Mouse (Mus musculus) heart, adult 2 months (tissue): ENCODE results near the gene Gm20388. TPM values are rescaled to one million over a fixed set of nuclear protein-coding genes. Genes with fewer than 3 reads are reported as not detected.
A peak's percentile ranks its signal among the peaks of the same experiment; 100 is the strongest.

Experiments used
- DNase-seq, 2 experiments: peaks; one replicate each; pipeline ENCODE4 v3.0.0; 2021
- H3K27ac ChIP-seq: fragments of 200-600 bp; 2 replicates; pipeline ENCODE4 v1.8.1; 2022
- H3K27me3 ChIP-seq: fragments of 200-500 bp; 2 replicates; pipeline ENCODE4 v1.6.1; 2012; ENCODE audit warnings: mild to moderate bottlenecking, low read length, inconsistent platforms, mixed read lengths; ENCODE audit not compliant: control insufficient read depth, insufficient read depth
- H3K36me3 ChIP-seq: fragments of 200-500 bp; 2 replicates; pipeline ENCODE4 v1.6.1; 2012; ENCODE audit warnings: low read length, inconsistent platforms; ENCODE audit not compliant: control insufficient read depth, insufficient read depth
- H3K4me1 ChIP-seq: fragments of 200-500 bp; 2 replicates; pipeline ENCODE4 v1.6.1; 2011; ENCODE audit warnings: low read length; ENCODE audit not compliant: control insufficient read depth, insufficient read depth
- H3K4me3 ChIP-seq: fragments of 200-600 bp; 2 replicates; pipeline ENCODE4 v1.8.1; 2022
- H3K79me2 ChIP-seq: fragments of 200-500 bp; replicated peaks from 2 replicates; pipeline ENCODE4 v1.6.1; 2012; ENCODE audit warnings: mild to moderate bottlenecking, inconsistent platforms, low read length, moderate library complexity, mixed read lengths; ENCODE audit not compliant: control insufficient read depth, insufficient read depth
- H3K9ac ChIP-seq: fragments of 200-500 bp; 2 replicates; pipeline ENCODE4 v1.6.1; 2012; ENCODE audit warnings: low read depth, mild to moderate bottlenecking, control low read depth, inconsistent platforms, low read length, mixed read lengths
- CTCF ChIP-seq: fragments of 200-600 bp; IDR thresholded peaks from 2 replicates; pipeline ENCODE4 v1.8.1; 2022; ENCODE audit warnings: antibody characterized with exemption, mild to moderate bottlenecking, moderate library complexity
- EP300 ChIP-seq: fragments of 200-500 bp; IDR thresholded peaks from 2 replicates; pipeline ENCODE4 v1.6.1; 2011; ENCODE audit warnings: low read depth, low read length, control low read depth; ENCODE audit not compliant: insufficient read depth
- POLR2A ChIP-seq: fragments of 200-500 bp; IDR thresholded peaks from 2 replicates; pipeline ENCODE4 v1.6.1; 2011; ENCODE audit warnings: mild to moderate bottlenecking, low read depth, low read length, control low read depth; ENCODE audit not compliant: insufficient read depth
- WGBS: fragments of 180-500 bp; shearing (Covaris S2); methylation state at CpG from one replicate; pipeline ENCODE4 v1.1.7; 2018; 5-methylcytosine and 5-hydroxymethylcytosine counted together
- intact Hi-C: fragments of 180-260 bp; cut with DNase I; formaldehyde crosslinking; loops from one replicate; pipeline ENCODE4 v1.15.1; 2025
- polyA plus RNA-seq: library from polyadenylated mRNA; depleted of rRNA; stranded (reverse); fragments of >200 nt; gene quantifications from 2 replicates; pipeline ENCODE4 v1.2.3, GENCODE M21; 2012
- total RNA-seq, 2 experiments: library from RNA; stranded (reverse); gene quantifications; 2 replicates each; pipeline ENCODE4 v1.2.3; 2021

The Gm20388 gene
- total and polyA plus RNA-seq, 3 experiments, result 1.8 to 32.3 TPM; not detected in 1

- TF ChIP-seq POLR2A (no peak), EP300 (no peak), CTCF (no peak)
- H3K27ac ChIP-seq, result no peak overlapping the region
- H3K4me3 ChIP-seq, result no peak overlapping the region
- H3K9ac ChIP-seq, result no peak overlapping the region
- no peaks in the 10 kb centered on the region for H3K79me2 ChIP-seq
- no peak for DNase-seq
- 71% methylated on average over 10 of the region's 10 CpGs for WGBS
- H3K4me1 ChIP-seq, result no peaks in the 10 kb centered on the region; the same call in 1 of the 2 replicates
- intact Hi-C loops, result loop anchor here (5.0 kb wide), 1 partner anchor 58 kb away; no protein-coding TSS in a partner anchor
- no peaks in the 10 kb centered on the region for H3K36me3 ChIP-seq
- no peaks in the 10 kb centered on the region for H3K27me3 ChIP-seq
Measured at GRCm38 (mm10) chr8:124345098-124345497, 4434.5 kb downstream of the Gm20388 start.

- peak; percentile 50 to 77 for DNase-seq
- 27% methylated on average over 19 of the region's 19 CpGs for WGBS
- no peak overlapping the region for H3K9ac ChIP-seq
Measured at GRCm38 (mm10) chr8:124346852-124347523, 4436.3 kb downstream of the Gm20388 start.

GRCm38 (mm10) chr8:124348087-124348486 is 4437.4 kb downstream of the Gm20388 start:
- Histone ChIP-seq H3K36me3 (no peaks in the 10 kb centered on the region), H3K27ac (no peak overlapping the region), H3K9ac (no peak overlapping the region), H3K4me1 (no peaks in the 10 kb centered on the region; the same call in 1 of the 2 replicates), H3K27me3 (no peaks in the 10 kb centered on the region), H3K79me2 (no peaks in the 10 kb centered on the region), H3K4me3 (no peak overlapping the region)
- TF ChIP-seq POLR2A (no peak), EP300 (no peak), CTCF (no peak)
- intact Hi-C loops, result loop anchor here (5.0 kb wide), 1 partner anchor 61 kb away; no protein-coding TSS in a partner anchor
- WGBS, result 48% methylated on average over 1 of the region's 1 CpGs
- DNase-seq, result no peak

More at GRCm38 (mm10) chr8:124346852-124347523, 4436.3 kb downstream of the Gm20388 start:
- no peaks in the 10 kb centered on the region for H3K79me2 ChIP-seq
- H3K27me3 ChIP-seq, result no peaks in the 10 kb centered on the region
- intact Hi-C loops, result loop anchor here (1.0 to 5.0 kb wide), 2 partner anchors 60 to 116 kb away; partner anchors contain the start of gene Galnt2
- H3K36me3 ChIP-seq, result no peaks in the 10 kb centered on the region
- H3K4me1 ChIP-seq, result no peaks in the 10 kb centered on the region; the same call in 1 of the 2 replicates
- no peak for TF ChIP-seq EP300
- TF ChIP-seq POLR2A, result 0 out of 2 replicates have a peak, but pooled peaks have one; percentile 10
- TF ChIP-seq CTCF, result peak; percentile 96
- H3K27ac ChIP-seq, result no peak overlapping the region
- H3K4me3 ChIP-seq, result no peak overlapping the region

DNA sequence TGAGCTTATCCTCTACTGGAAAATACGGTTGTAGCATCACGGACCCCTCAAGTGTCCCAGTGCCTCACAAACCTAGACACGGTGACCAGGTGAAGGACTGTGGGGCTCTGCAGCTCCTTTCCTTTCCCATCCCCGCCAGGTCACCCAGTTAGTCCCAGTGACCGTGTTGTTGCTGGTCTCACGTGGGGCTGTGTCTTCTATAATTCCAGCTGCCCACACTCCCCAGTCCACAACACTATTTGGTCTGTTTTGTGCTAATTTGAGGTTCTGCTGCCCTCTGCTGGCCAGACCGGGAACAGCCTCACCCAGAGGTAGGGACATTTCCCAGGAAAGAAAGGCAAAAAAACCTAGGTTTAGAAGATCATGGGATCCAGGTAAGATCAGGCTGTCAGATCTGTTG is 4439.0 kb downstream of the Gm20388 start:
- Histone ChIP-seq H3K9ac (no peak overlapping the region), H3K27ac (no peak overlapping the region), H3K36me3 (no peaks in the 10 kb centered on the region), H3K27me3 (no peaks in the 10 kb centered on the region), H3K4me3 (no peak overlapping the region), H3K79me2 (no peaks in the 10 kb centered on the region), H3K4me1 (no peaks in the 10 kb centered on the region; the same call in 1 of the 2 replicates)
- peak; percentile 67 to 90 for DNase-seq
- TF ChIP-seq EP300, result peak; percentile 91; the same call in 1 of the 2 replicates
- TF ChIP-seq CTCF, result peak; percentile 97; the same call in 1 of the 2 replicates
- TF ChIP-seq POLR2A, result no peak
- 40% methylated on average over 7 of the region's 7 CpGs for WGBS
- intact Hi-C loops, result loop anchor here (1.0 to 5.0 kb wide), 3 partner anchors 62 to 425 kb away; no protein-coding TSS in a partner anchor

- intact Hi-C loops, result loop anchor here (2.0 kb wide), 1 partner anchor 427 kb away; no protein-coding TSS in a partner anchor
- DNase-seq, result no peak
- Histone ChIP-seq H3K36me3 (no peaks in the 10 kb centered on the region), H3K27me3 (no peaks in the 10 kb centered on the region), H3K27ac (no peak overlapping the region), H3K79me2 (no peaks in the 10 kb centered on the region), H3K4me3 (no peak overlapping the region), H3K9ac (no peak overlapping the region), H3K4me1 (no peaks in the 10 kb centered on the region; the same call in 1 of the 2 replicates)
- WGBS, result 59% methylated on average over 5 of the region's 5 CpGs
- TF ChIP-seq CTCF (peak; percentile 31), EP300 (no peak)
Measured at GRCm38 (mm10) chr8:124351636-124352035, 4441.0 kb downstream of the Gm20388 start.

GRCm38 (mm10) chr8:124360911-124361310 is 4450.3 kb downstream of the Gm20388 start:
- TF ChIP-seq CTCF, result no peak
- TF ChIP-seq POLR2A, result no peak
- no peak for TF ChIP-seq EP300
- H3K4me3 ChIP-seq, result no peak overlapping the region
- no peak overlapping the region for H3K9ac ChIP-seq
- H3K27ac ChIP-seq, result no peak overlapping the region
- no peaks in the 10 kb centered on the region for H3K4me1 ChIP-seq
- DNase-seq, result no peak
- no peaks in the 10 kb centered on the region for H3K36me3 ChIP-seq
- WGBS, result 73% methylated on average over 3 of the region's 3 CpGs
- no peaks in the 10 kb centered on the region for H3K79me2 ChIP-seq
- no peaks in the 10 kb centered on the region for H3K27me3 ChIP-seq
- intact Hi-C loops, result loop anchor here (10.0 kb wide), 1 partner anchor 566 kb away; no protein-coding TSS in a partner anchor
